11 mouse cellular contexts compared by ENCODE assay signal in genomic region chr7:145110028-145110427, GRCm38 (mm10).
DNase-seq lines count a peak whose midpoint lies in the region; ATAC-seq lines count a peak whose summit lies in the region.
"Had no signal": no experiment of that assay in that cellular context is flagged by ENCODE, and none has a peak within 500 bp of the region (broad histone marks: within the 10 kb centered on the region; RNA-seq: fewer than 3 reads in every experiment).

No protein-coding gene starts in this region.

- no peaks in the 10 kb centered on the region for H3K79me2 ChIP-seq in macrophage (ENCODE audit: inconsistent target)

- peak overlapping the region; percentile 65 for H3K27ac ChIP-seq in heart, embryonic 16.5 days (ENCODE audit: low read length)
- H3K27ac ChIP-seq in lung, embryonic 15.5 days, result peak overlapping the region; percentile 92; the same call in 1 of the 2 replicates
- peak overlapping the region; percentile 81 for H3K27ac ChIP-seq in embryonic facial prominence, embryonic 10.5 days (replicated peaks)
- H3K27ac ChIP-seq in macrophage, result peak overlapping the region; percentile 100

- no peak overlapping the region for H3K4me2 ChIP-seq in heart, embryonic 16.5 days (ENCODE audit: low read depth, low read length)
- H3K4me2 ChIP-seq in lung, embryonic 15.5 days, result no peak overlapping the region
- H3K4me2 ChIP-seq: hindbrain, embryonic 15.5 days had no signal

- no peaks in the 10 kb centered on the region for H3K27me3 ChIP-seq in heart, embryonic 16.5 days (ENCODE audit: control insufficient read depth, insufficient read depth, low read length)
- no peaks in the 10 kb centered on the region for H3K27me3 ChIP-seq in lung, embryonic 15.5 days
- no peaks in the 10 kb centered on the region for H3K27me3 ChIP-seq in embryonic facial prominence, embryonic 10.5 days (replicated peaks; ENCODE audit: low read depth, poor library complexity, severe bottlenecking)
- H3K27me3 ChIP-seq: hindbrain, embryonic 15.5 days; limb, embryonic 12.5 days had no signal

- no peak overlapping the region for H3K9ac ChIP-seq in heart, embryonic 16.5 days (ENCODE audit: low read length)
- H3K9ac ChIP-seq in lung, embryonic 15.5 days, result no peak overlapping the region
- H3K9ac ChIP-seq: hindbrain, embryonic 15.5 days; limb, embryonic 12.5 days; liver, postnatal 0 days had no signal

- 80% methylated on average over 3 of the region's 3 CpGs for WGBS in heart, embryonic 16.5 days
- WGBS in lung, embryonic 15.5 days, result 66% methylated on average over 3 of the region's 3 CpGs
- WGBS in embryonic facial prominence, embryonic 10.5 days, result 82% methylated on average over 3 of the region's 3 CpGs
- WGBS in macrophage (ENCODE audit: missing documents), result 94% methylated on average over 3 of the region's 3 CpGs

- no peak for ATAC-seq in heart, embryonic 16.5 days (replicated peaks; ENCODE audit: extremely low read depth, insufficient read depth, low FRiP score)
- ATAC-seq in lung, embryonic 15.5 days (ENCODE audit: borderline replicate concordance, extremely low read depth, low FRiP score, low TSS enrichment), result no peak

- H3K4me3 ChIP-seq in heart, embryonic 16.5 days (ENCODE audit: low read length), result no peak overlapping the region
- H3K4me3 ChIP-seq in lung, embryonic 15.5 days, result no peak overlapping the region
- H3K4me3 ChIP-seq in embryonic facial prominence, embryonic 10.5 days, result no peak overlapping the region
- no peak overlapping the region for H3K4me3 ChIP-seq in macrophage (ENCODE audit: inconsistent target)
- H3K4me3 ChIP-seq: hindbrain, embryonic 15.5 days; limb, embryonic 12.5 days had no signal

- no peaks in the 10 kb centered on the region for H3K36me3 ChIP-seq in heart, embryonic 16.5 days (ENCODE audit: control insufficient read depth, insufficient read depth)
- H3K36me3 ChIP-seq in lung, embryonic 15.5 days, result no peaks in the 10 kb centered on the region
- H3K36me3 ChIP-seq in embryonic facial prominence, embryonic 10.5 days (replicated peaks), result no peaks in the 10 kb centered on the region
- H3K36me3 ChIP-seq in macrophage (ENCODE audit: inconsistent target), result no peaks in the 10 kb centered on the region
- H3K36me3 ChIP-seq: hindbrain, embryonic 15.5 days; limb, embryonic 12.5 days had no signal

- intact Hi-C loops in heart, postnatal 25 days (cut with DNase I), result loop anchor here (2.0 to 5.0 kb wide), 4 partner anchors 83 to 171 kb away; partner anchors contain the start of gene Ccnd1

- no peaks in the 10 kb centered on the region for H3K9me3 ChIP-seq in heart, embryonic 16.5 days (replicated peaks; ENCODE audit: control insufficient read depth, low read length)
- H3K9me3 ChIP-seq in lung, embryonic 15.5 days, result no peaks in the 10 kb centered on the region
- H3K9me3 ChIP-seq in embryonic facial prominence, embryonic 10.5 days, result no peaks in the 10 kb centered on the region
- H3K9me3 ChIP-seq: hindbrain, embryonic 15.5 days; limb, embryonic 12.5 days had no signal

- H3K4me1 ChIP-seq in heart, embryonic 16.5 days (ENCODE audit: control insufficient read depth, insufficient read depth, low read length), result peaks cover 27% of the 10 kb centered on the region
- peaks cover 34% of the 10 kb centered on the region for H3K4me1 ChIP-seq in lung, embryonic 15.5 days
- peaks cover 52% of the 10 kb centered on the region for H3K4me1 ChIP-seq in embryonic facial prominence, embryonic 10.5 days

- no peak for DNase-seq in heart, postnatal 25 days (ENCODE audit: low spot score)
- no peak for DNase-seq in lung, adult 18-20 months
- no peak for DNase-seq in embryonic facial prominence, embryonic 10.5 days (ENCODE audit: low spot score)
- no peak for DNase-seq in urinary bladder, postnatal 36 days (ENCODE audit: low spot score in 2 of 2)
- DNase-seq: cerebellum, adult 2 months had no signal
